Mouse (Mus musculus) urinary bladder, postnatal 25 days (tissue): ENCODE measurements around the gene Fam186b.
A peak's percentile ranks its signal among the peaks of the same experiment; 100 is the strongest.

Experiments
- DNase-seq: peaks from one replicate; pipeline ENCODE4 v3.0.0; 2022; ENCODE audit warnings: low spot score

The Fam186b gene

DNA sequence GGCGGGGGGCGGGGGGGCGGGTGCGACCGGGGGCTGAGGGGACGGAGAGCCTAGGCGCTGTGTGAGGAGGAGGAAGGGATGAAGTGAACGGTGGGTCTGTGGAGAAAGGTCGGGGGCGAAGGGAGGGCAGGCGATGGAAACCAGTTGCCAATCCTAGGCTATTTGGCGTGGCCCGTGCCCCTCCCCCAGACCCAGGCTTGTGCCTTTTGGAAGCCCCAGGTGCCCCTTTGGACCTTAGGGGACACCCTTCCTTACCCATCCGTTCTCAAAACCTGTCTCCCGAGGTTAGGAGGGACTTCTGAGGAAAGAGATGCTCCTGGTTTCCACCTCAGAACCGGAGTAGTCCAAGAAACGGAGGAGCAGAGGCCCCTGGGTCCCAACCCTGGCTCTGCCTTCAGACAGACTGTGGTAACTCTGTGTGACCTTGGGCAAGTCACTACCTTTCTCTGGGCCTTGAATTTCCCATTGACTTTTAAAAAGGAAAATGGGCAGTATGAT lies at the start of gene Fam186b:
Fam186b (minus strand) TSS at position 405 of the 498 bp plus-strand sequence.
- DNase-seq, result peak; percentile 24

DNA sequence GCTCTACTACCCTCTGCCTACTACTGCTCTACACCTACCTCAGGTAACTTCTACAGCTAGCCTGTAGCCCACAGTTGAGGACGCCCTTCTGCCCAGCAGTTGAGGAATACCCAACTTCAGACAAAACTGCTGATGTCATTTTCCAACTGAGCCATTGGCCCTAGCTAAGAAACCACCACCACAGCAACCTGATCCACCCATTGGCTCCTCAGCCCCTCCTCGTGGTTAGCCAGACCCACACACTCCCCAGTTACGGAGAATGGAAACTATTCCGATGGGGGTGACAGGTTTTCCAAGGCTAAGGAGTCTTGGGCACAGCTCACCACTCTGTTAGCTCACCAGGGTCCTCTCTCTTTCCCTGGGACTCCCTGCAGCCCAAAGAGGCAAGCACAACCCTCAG lies 49.3 kb upstream of the Fam186b start:
- DNase-seq, result no peak

DNA sequence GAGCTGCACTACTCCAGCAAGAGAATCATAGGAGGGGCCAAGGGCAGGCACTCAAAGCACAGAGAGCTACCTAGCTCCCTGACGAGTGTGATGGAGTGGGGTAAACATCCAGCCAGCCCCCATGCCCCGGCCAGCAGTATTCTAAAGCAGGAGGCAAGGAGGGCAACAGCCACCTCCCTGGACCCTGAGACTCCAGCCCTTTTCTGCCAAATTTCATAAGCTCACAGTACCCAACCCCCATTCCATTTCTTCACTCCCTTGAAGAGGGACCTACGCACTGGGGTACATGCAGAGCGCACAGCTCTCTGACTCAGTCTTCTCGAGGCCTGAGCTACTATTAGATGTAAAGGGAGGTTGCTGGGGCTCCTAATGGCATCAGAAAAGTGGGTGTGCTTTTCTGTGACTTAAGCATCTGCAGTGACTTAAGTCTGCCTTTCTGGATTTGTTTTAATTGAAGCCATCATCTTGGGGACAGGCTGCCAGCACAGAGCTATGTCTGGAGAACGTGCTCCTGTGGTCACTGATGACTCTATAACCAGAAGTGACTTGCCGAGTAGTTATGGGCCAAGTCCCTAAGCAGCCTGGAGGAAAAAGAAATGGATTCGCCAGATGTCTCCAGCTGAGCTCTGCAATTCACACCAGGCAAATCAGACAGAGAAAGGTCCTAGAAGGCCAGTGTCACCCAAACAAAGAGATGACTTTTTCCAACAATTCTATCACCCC lies 48.6 kb upstream of the Fam186b start:
- DNase-seq, result no peak

DNA sequence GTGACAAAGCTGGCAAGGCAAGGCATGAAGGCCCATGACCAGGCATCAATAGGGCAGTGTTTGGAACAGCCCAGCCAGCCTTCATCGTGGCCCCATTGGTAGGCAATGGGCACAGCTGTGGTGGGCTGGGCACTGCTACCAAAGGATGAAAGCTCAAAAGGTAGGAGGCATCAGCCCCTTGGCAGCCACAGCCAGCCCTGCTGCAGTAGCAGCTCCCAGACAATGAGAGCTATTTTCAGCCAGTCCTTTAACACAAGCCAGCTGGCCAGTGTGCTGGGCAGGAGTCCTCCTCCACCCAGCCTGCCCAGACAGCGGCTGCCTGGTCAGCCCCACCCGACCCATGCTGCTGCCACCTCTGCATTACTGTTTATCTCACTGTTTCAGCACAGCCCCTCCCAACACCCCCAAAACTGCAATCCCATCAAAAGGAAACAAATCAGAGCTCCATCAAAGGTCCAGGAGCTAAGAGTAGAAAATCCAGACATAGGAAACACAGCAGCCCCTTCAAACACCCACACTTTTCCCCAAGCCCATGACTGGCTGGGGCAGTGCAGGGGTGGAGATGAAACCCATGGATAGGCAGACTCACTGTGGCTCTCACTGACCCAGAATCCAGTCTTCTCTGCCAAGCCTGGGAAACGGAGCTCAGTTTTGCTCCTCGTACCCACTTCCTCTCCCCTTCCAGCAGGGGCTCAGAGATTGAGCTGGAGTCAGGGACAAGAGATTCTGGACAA lies 47.9 kb upstream of the Fam186b start:
- no peak for DNase-seq

DNA sequence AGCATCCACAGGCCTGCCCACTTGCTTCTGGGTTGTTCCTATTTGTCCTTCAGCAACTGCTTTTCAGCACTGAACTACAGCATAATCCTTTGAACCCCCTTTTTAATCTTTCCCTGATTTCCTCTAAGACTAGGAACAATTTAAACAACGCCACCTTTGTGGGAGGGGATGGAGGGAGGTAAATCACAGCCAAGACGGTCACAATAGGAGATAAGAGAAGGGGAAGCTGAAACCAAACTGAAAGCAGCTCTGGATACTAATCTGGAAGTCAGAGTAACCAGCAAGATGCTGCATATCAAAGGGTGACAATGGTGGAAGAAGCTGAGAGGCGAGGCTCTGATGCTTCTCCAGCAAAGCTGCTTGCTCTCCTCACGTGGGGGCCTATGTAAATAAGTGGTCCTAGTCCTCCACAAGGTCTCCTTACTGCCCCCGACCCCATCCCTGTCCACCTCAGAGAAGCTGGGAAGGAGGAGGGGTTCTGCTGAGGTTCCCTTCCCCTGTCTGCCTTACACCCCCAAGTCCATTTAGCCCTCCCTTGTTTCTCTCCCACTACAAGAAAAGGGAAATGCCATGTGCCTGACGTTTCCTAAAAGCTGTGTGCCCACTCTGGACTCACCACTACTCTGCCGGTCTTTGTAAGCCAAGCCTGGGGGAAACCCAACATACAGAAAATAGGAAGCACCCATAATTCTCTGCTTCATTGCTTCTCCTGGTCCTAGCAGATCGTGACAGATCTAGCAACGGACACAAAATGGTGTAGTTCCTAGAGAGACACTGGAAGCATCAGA lies 46.7 kb upstream of the Fam186b start:
- DNase-seq, result no peak

DNA sequence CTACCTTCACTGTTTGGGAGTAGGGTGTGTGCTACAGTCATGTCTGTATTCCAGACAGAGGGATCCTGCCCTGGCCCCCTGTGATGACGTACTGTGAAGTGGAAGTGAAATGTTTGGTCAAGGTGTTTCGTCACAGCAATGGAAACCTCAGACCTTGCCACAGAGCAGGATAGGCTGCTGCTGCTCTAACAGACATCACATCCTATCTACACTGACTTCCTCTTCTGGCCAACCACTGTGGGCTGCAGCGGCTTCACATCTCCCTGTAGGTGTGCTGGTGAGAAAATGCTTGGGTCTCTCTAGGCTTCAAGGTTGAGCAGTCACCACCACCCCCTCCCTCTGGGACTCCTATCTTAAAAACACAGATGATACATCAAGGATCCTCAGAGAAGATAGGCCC lies 45.4 kb upstream of the Fam186b start:
- no peak for DNase-seq

DNA sequence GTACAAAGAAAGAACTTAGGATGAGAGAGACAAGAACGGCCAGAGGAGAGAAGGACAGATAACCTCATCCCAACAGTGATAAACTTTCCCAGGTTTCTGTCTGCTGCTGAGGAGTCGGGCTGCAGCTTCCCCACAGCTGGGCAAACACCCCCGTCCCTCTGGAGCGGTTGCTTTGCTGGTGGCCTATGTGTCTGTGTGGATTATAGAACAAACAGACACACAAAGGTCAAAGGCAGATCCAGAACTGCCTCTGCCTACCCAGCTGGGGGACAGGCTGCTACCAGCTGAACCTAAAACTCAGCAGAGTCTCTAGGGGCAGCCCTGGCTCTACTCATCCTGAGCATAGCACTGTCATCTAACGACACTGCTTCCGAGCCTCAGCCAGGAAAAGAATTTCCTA lies 44.0 kb upstream of the Fam186b start:
- DNase-seq, result no peak

DNA sequence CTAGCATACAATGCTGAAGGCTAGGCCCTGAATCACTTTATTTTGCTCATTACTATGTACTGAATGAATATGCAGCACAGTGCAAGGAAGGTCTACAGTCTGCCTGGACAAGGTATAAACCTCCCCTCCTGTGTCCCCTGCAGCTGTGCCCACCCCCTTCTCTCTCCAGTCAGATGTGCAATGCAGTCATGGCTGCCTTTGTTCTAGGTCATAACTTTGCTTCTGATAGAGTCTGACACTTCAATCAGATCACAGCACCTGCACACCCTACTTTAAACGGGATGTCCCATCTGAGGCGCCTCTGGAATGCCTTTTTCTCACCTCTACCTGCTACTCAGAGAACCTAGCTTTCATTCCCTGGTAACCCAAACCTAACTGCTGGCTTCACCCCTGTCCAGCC lies 43.2 kb upstream of the Fam186b start:
- no peak for DNase-seq

DNA sequence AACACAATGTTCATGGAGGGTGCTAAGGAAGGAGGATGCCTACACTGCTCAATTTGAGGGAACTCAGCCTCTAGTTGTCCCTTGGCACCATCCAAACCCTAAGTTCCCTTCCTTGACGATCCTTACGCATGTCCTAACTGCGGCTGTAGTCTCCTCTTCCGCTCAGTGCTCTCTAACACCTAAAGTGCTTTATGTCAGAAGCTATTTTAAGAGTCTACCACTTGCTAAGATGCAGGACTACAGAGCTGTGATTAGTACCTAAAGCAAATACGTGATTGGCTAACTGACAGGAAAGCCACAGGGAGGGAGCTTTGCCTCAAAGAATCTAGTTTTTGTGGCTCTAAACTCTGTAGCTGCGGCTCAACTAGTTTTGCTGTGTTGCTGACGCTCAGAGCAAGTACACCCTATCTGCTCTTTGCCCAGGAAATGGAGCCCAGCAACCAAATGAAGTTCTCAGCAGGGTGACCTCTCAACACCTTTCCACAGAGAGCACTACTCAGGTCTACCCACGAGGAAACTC lies 40.2 kb upstream of the Fam186b start:
- DNase-seq, result no peak

DNA sequence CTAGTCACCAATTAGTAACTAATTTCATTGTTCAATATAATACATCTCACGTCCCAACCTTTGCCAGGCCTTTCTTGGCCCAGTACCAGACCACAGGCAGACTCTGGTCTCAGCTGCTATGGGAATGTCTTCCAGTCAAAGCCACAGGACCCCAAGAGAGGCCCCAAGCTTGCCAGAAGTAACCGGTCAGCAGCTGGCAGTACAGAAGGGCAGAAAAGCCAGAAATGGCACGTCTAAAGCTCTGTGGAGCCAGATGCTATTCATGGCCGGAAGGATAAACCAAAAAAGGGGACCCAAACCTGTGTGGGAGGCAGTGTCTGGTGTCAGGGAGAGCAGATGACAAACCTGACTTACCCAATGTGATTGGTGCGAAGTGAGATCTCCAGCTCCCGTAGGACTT lies 38.8 kb upstream of the Fam186b start:
- DNase-seq, result no peak

DNA sequence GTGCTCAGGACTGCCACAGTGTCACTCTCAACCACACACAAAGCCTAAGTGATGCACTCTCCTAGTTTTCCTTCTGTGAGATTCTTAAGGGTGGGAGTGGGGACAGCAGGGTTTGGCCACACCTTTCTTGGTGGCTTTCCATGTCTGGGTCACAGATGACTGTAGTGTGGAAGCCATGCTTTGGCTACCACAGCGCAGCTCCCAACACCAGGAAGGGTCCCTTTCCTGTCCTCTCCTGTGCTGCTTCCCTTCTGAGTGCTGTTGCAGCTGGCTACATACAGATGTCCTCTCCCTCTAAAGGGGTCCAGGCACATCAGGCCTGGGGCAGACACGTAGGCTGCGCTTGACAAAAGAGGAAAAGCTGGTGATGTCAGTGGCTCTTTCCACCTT lies 38.0 kb upstream of the Fam186b start:
- DNase-seq, result no peak

DNA sequence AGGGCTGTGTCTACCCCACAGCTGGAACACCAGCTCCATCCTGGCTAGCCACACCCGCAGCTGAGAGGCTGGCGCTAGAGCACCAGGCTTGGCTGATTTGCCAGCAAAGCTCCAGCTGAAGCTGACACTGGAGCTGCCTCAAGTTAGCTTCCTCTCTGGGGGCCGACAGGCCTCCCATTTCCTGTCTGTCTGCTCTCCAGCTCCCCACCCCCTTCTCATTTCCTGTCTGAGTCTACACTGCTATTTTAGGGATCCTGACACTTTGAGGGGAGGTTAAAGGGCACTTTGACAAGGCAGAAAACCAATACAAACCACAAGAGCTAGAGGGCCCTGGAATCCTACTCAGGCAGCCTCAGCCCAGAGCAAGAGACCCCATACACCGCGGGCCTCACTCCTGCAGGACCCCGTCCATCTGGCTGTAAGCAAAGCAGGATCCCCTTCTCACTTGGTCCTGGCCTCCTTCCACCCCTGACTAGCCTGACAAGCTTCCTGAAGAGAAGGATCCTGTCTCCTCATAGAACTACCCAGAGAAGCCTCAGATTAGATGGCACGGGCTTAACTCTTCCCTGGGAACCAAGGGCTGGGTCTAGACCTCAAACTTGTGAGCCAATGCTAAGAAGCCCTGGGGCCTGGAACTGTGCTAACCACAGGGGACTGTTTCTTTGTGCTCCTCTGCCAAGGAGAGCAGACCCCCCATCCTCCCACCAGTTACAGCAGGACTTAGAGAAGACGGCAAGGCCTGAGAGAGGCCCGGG lies 37.4 kb upstream of the Fam186b start:
- DNase-seq, result peak; percentile 27

DNA sequence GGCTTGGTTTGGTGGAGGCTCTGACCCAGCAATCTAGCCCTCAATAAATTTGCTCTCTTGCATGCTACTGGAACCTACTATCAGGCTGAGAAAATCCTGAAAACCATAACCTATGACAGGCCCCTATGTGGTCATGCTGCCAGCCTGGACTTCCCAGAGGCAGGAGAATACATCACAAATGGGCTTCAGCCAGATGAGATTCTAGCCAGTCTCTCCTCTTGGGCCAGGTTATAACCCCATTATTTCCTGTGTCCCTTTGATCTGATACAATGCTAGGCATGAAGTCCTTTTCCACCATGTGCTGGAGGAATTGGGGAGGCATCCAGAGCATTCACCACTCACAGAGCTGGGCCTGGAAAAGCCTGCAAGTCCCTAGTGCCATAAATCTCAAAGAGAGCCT lies 36.4 kb upstream of the Fam186b start:
- DNase-seq, result no peak

DNA sequence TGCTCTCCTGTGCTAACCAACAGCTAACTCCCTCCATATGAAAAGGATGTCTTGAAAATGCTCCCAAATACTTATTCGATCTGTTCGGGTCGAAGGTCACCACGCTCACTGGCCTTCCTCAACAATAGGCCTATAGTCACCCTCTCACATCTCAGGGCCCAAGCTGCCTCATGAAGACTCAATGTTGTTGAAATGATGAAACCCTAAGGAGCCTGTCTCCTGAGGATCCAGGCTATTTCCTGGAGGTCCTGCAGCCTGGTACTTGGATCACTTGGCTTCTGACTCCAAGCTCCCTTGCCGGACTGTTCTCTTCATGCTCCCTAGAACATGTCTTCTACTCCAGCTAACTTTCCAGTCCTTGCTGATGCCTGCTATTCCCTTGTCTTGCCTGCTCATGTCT lies 35.7 kb upstream of the Fam186b start:
- DNase-seq, result no peak

DNA sequence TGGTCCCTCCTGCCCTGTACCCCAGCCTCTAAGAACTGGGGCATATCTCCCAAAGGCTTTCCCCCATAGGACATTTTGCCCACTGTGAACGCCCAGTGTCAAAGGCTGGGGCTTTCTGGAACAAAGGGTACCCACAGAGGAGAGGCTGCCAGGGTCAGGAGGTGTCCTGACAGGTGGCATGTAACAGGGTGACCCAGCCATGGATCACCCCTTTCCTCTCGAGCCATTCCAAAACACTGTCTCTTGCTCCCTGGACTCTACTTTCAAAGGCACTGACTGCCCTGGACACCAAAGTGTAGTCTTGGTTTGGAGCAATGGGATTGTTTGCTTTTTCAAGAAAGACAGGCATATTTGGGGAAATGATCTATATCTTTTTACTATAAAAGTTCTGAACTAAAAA lies 34.6 kb upstream of the Fam186b start:
- DNase-seq, result no peak

DNA sequence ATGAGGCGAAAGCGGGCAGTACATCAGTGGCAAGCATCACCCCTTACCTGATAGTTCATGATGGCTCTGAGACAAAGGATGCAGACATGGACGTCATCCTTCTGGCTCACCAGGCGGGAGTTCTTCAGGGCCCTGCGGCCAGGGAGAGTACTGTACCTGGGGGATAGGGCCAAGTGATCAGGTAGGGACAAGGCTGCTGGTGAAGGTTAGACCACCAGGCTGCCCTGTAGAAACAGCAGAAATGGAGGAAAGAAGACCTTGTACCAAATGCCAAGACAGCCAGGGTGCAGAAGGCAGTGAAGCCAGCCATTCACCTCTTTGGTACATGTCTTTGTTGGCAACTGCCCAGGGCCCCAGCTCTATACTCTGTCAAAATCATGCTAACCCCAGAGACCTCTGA lies 32.3 kb upstream of the Fam186b start:
- DNase-seq, result no peak

DNA sequence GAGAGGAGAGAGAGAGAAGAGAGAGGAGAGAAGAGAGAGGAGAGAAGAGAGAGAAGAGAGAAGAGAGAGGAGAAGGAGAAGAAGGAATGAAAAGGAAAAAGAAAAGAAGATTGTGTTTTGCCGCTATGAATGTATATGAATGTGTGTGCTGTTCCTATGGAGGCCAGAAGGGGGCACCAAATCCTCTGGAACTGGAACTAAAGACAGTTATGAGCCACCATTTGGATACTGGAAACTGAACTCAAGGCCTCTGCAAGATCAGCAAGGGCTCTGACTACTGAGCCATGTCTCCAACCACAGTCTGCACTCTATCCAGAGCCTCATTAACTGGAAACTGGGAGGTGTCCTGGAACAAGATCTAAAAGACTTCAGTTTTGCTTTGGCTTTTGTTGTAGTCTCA lies 31.3 kb upstream of the Fam186b start:
- peak; percentile 20 for DNase-seq

DNA sequence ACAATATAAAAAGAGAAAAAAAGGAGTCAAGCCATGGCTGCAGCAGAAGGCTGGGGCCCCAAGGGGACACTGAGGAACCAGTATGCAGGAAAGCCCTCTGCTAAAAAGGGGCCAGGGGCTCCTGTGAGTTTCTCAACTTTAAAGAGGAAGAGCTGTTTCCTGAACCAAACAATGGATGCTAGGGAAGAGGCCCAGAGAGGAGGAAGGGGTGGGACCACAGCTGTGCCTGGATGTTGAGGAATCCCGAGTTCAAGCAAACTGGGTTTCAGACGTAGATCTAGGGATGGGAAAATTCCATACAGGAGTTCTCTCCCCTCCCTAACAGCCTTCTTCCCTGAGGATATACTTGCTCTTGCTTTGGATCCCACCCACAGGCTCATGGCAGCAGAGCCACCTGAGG lies 30.7 kb upstream of the Fam186b start:
- no peak for DNase-seq

DNA sequence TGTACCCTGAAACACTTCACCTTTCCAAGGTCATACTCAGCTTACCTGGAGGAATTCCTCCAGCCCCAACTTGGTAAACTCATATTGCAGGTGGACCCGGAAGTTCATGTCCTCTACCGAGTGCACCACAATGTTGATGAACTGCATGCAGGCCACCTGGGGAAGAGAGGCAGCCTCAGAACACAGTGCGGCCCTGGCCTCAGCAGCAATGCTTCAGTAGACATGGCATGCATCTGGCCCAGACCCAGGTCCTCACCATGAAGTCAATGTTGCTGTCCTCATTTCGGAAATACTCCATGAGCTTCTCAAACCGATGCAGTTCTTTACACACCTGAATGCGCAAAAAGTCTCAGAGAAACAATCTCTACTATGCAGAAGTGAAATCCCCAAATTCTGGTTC lies 29.9 kb upstream of the Fam186b start:
- DNase-seq, result no peak

DNA sequence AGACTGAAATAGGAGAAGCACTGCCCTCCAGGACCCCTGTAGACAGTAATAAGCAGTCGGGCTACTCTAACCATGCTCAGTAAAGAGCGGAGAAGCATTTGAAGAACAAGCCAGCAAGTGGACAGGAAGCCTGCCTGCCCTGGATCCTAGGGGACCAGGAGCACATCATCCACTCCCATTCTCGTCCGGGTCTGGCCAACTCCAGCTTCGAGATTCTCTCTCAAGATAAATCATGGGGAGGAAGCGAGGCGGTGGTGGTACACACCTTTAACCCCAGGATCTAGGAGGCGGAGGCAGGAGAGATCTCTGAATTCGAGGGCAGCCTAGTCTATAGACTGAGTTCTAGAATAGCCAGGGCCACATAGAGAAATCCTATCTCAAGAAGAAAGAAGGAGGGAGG lies 28.5 kb upstream of the Fam186b start:
- DNase-seq, result no peak

DNA sequence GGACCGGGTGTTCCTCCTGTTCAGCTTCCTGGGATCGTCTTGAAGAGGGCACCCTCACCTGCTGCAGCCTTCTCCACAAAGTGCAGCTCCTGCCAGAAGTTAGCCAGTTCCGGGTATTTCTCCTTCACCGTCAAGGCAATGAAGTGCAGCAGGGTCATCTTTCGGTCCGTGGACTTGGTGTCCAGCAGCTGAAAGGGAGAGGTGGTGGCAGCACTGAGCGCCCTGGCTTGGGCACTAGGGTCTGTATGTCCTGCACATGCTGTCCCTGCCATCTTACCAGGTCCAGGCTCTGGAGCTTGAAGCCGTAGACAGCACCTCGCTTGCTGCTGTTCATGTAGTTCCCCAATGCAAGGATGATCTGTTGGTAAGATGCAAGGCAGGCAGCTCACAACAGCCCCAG lies 25.3 kb upstream of the Fam186b start:
- no peak for DNase-seq

DNA sequence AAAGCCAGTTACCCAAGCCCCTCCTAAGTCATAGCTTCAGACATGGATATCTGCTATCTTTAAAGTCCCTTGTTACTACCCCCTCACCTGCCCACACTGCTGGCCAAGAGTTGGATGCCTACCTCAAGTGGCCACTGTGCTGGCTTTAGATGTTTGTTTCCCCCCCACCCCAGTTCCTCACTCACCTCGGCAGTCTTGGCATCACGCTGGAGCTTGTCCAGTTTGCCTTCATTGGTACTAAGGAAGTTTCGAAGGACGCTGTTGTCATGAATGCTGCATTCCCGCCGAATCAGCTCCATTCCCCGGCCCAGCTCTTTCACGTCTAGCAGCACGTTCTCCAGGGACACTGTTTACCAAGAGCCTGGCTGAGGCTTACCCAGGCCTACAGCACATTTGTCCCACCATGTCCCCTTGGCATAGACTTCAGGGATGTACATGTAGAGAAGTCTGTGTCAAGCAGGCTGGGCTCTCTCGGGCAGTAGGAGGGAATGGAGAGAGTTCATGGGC lies 24.5 kb upstream of the Fam186b start:
- DNase-seq, result no peak
